Comparison of ENCODE assay signal across 7 mouse cellular contexts in the genomic region with DNA sequence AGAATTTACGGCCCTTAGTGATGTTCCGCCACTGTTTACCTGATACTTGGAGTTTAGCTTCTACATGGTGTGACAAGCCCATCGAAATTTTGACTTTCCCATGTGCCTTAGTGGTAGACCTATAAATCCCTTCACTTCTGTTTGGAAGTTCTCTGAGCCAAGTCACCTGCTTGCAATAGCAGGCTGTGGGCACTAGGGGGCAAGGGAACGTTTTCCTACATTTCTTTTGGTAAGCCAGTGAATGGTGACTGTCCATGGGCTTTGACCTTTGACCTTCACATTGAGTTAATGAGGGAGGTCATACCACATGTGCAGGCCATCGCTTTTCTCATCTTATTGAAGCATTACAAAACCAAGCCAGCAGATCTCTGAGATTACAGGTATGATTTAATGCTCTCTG. TPM values are rescaled to one million over a fixed set of nuclear protein-coding genes. Genes with fewer than 3 reads are reported as not detected.
DNase-seq lines count a peak whose midpoint lies in the region; ATAC-seq and TF ChIP-seq lines count a peak whose summit lies in the region.

No protein-coding gene starts in this region.

- H3K79me3 ChIP-seq in C2C12 (ENCODE audit: low read depth): no peaks in the 10 kb centered on the region

- H3K4me2 ChIP-seq in embryonic facial prominence, embryonic 14.5 days (ENCODE audit: low read depth, low read length): no peak overlapping the region

- H3K36me3 ChIP-seq in C2C12 (ENCODE audit: control insufficient read depth, insufficient read depth): no peaks in the 10 kb centered on the region
- H3K36me3 ChIP-seq in embryonic facial prominence, embryonic 14.5 days (ENCODE audit: control insufficient read depth, insufficient read depth, low read length): no peaks in the 10 kb centered on the region

- TF ChIP-seq POLR2A in bone marrow, adult 2 months (IDR thresholded peaks at IDR 0.05; ENCODE audit: borderline replicate concordance, control insufficient read depth, low read depth, low read length): no peak

- TF ChIP-seq CTCF in C2C12 (IDR thresholded peaks at IDR 0.05; ENCODE audit: control insufficient read depth, insufficient read depth, insufficient read length): peak; percentile 43
- peak; percentile 75 for TF ChIP-seq CTCF in bone marrow, adult 2 months (IDR thresholded peaks at IDR 0.05; ENCODE audit: control insufficient read depth, insufficient read depth, low read length)

- H3K4me1 ChIP-seq in bone marrow, adult 2 months (ENCODE audit: control insufficient read depth, insufficient read depth, low read length): no peaks in the 10 kb centered on the region
- H3K4me1 ChIP-seq in embryonic facial prominence, embryonic 14.5 days (ENCODE audit: control insufficient read depth, insufficient read depth, low read length): peaks cover 13% of the 10 kb centered on the region

- no peak overlapping the region for H3K4me3 ChIP-seq in C2C12 (ENCODE audit: insufficient read depth, poor library complexity, severe bottlenecking)
- no peak overlapping the region for H3K4me3 ChIP-seq in bone marrow, adult 2 months (replicated peaks; ENCODE audit: control insufficient read depth, low read depth, low read length)
- no peak overlapping the region for H3K4me3 ChIP-seq in embryonic facial prominence, embryonic 14.5 days (ENCODE audit: low read depth, low read length)

- DNase-seq in 416B (ENCODE audit: low read depth): peak; percentile 51
- DNase-seq in embryonic facial prominence, embryonic 14.5 days (ENCODE audit: low spot score): peak; percentile 43
- DNase-seq in kidney, postnatal 10 days: peak; percentile 78
- peak; percentile 77 for DNase-seq in lung, postnatal 10 days
- DNase-seq in spleen, adult 12 weeks (ENCODE audit: low spot score): peak; percentile 11

- ATAC-seq in embryonic facial prominence, embryonic 14.5 days (ENCODE audit: low read depth): no peak

- WGBS in bone marrow, adult 2 months: 41% methylated on average over 5 of the region's 5 CpGs
- 44% methylated on average over 5 of the region's 5 CpGs for WGBS in embryonic facial prominence, embryonic 14.5 days

- no peak overlapping the region for H3ac ChIP-seq in C2C12 (ENCODE audit: control insufficient read depth, insufficient read length, low read depth)

- no peaks in the 10 kb centered on the region for H3K27me3 ChIP-seq in C2C12 (ENCODE audit: control insufficient read depth, insufficient read depth, insufficient read length)
- no peaks in the 10 kb centered on the region for H3K27me3 ChIP-seq in embryonic facial prominence, embryonic 14.5 days (replicated peaks; ENCODE audit: control insufficient read depth, insufficient read depth, low read length)

- no peaks in the 10 kb centered on the region for H3K9me3 ChIP-seq in embryonic facial prominence, embryonic 14.5 days (ENCODE audit: control insufficient read depth, low read length)

- no peak overlapping the region for H3K9ac ChIP-seq in embryonic facial prominence, embryonic 14.5 days (ENCODE audit: low read depth, low read length)

- H3K27ac ChIP-seq in bone marrow, adult 2 months (ENCODE audit: control insufficient read depth, insufficient read depth, low read depth, low read length, poor library complexity): no peak overlapping the region
- no peak overlapping the region for H3K27ac ChIP-seq in embryonic facial prominence, embryonic 14.5 days (replicated peaks; ENCODE audit: low read depth, low read length)

- no peaks in the 10 kb centered on the region for H3K79me2 ChIP-seq in C2C12 (ENCODE audit: control insufficient read depth, insufficient read depth)

TF ChIP-seq in C2C12, 6 proteins besides CTCF, POLR2A, EP300 and RAD21:
- no peak for TF ChIP-seq USF1 (IDR thresholded peaks at IDR 0.05; ENCODE audit: low read depth)
- no peak for TF ChIP-seq FOSL1 (IDR thresholded peaks at IDR 0.05; ENCODE audit: insufficient read depth, low read length, poor library complexity, severe bottlenecking)
- TF ChIP-seq CEBPB (IDR thresholded peaks at IDR 0.05; ENCODE audit: low read depth): no peak
- no peak for TF ChIP-seq MYOD1 (IDR thresholded peaks at IDR 0.05; ENCODE audit: control insufficient read depth, insufficient read length, low read depth)
- no peak for TF ChIP-seq MAX (IDR thresholded peaks at IDR 0.05)
- no peak for TF ChIP-seq MYOG (IDR thresholded peaks at IDR 0.05; ENCODE audit: control insufficient read depth, extremely low read depth, insufficient read length)

RNA-seq across cellular contexts. Expression of gene 1700020N01Rik, which starts 8.0 kb away (rescaled TPM):
- not detected for polyA plus RNA-seq in C2C12 (2012; fragmentation: generic; extraction: Trizol)
- 5.8 TPM in 1 of 2 replicates, not detected in the other for polyA plus RNA-seq in bone marrow, adult 2 months (2011; ENCODE audit: insufficient read depth, insufficient read length, low replicate concordance, missing spikeins)
- not detected in 2 replicates for polyA plus RNA-seq in embryonic facial prominence, embryonic 14.5 days (2014; fragmentation: Nextera tagmentation; extraction: Ambion mirVana)

Comparison
In these comparisons a context has a peak if more than half of its experiments do, and no peak if none do; other contexts are left out.
1. DNase-seq: peak in every context shown above with its lines; median percentile 78 in kidney, postnatal 10 days; 77 in lung, postnatal 10 days; 51 in 416B; 43 in embryonic facial prominence, embryonic 14.5 days; 11 in spleen, adult 12 weeks.